Mouse (Mus musculus) midbrain, embryonic 13.5 days (tissue): Measurements from ENCODE around the gene Musk. TPM values are rescaled to one million over a fixed set of nuclear protein-coding genes. Genes with fewer than 3 reads are reported as not detected.

Experiments
- ATAC-seq: fragments of 200-750 bp; cut with Nextera tagmentation; 2 replicates; pipeline ENCODE4 v1.8.0; 2017; ENCODE audit warnings: mild to moderate bottlenecking, moderate TSS enrichment, moderate library complexity
- H3K27ac ChIP-seq: fragments of 300-500 bp; sonication (generic); 2 replicates; pipeline ENCODE4 v1.5.1; 2015; ENCODE audit warnings: inconsistent platforms, mild to moderate bottlenecking, moderate library complexity
- H3K27me3 ChIP-seq: fragments of 300-500 bp; sonication (generic); 2 replicates; pipeline ENCODE4 v1.6.1; 2015; ENCODE audit warnings: mild to moderate bottlenecking, inconsistent platforms
- H3K36me3 ChIP-seq: fragments of 300-500 bp; sonication (generic); 2 replicates; pipeline ENCODE4 v1.6.1; 2015; ENCODE audit warnings: mild to moderate bottlenecking, inconsistent platforms
- H3K4me1 ChIP-seq: fragments of 300-500 bp; sonication (generic); replicated peaks from 2 replicates; pipeline ENCODE4 v1.6.1; 2015; ENCODE audit warnings: inconsistent platforms
- H3K4me2 ChIP-seq: fragments of 300-500 bp; sonication (generic); replicated peaks from 2 replicates; pipeline ENCODE4 v1.6.1; 2015; ENCODE audit warnings: moderate library complexity, mild to moderate bottlenecking, inconsistent platforms
- H3K4me3 ChIP-seq: fragments of 300-500 bp; sonication (generic); replicated peaks from 2 replicates; pipeline ENCODE4 v1.5.1; 2015; ENCODE audit warnings: mild to moderate bottlenecking, inconsistent platforms
- H3K9ac ChIP-seq: fragments of 300-500 bp; sonication (generic); replicated peaks from 2 replicates; pipeline ENCODE4 v1.6.1; 2015; ENCODE audit warnings: mild to moderate bottlenecking, inconsistent platforms
- H3K9me3 ChIP-seq: fragments of 300-500 bp; sonication (generic); 2 replicates; pipeline ENCODE4 v1.6.1; 2016; ENCODE audit warnings: mild to moderate bottlenecking, inconsistent platforms
- WGBS: fragments of 180-500 bp; shearing (Covaris S2); methylation state at CpG from one replicate; pipeline ENCODE4 v1.1.7; 2015; 5-methylcytosine and 5-hydroxymethylcytosine counted together
- polyA plus RNA-seq: library from polyadenylated mRNA; unstranded; fragments of >200 nt; fragmentation: Nextera tagmentation; extraction: Ambion mirVana; gene quantifications from 2 replicates; pipeline ENCODE4 v1.2.1, GENCODE M21; 2015

The Musk gene
- polyA plus RNA-seq, 1 experiment from 2014 or later = not detected

GRCm38 (mm10) chr4:58326746-58327145 lies 41.0 kb downstream of the Musk start:
- Histone ChIP-seq H3K27me3 (no peaks in the 10 kb centered on the region), H3K9ac (no peak overlapping the region), H3K36me3 (no peaks in the 10 kb centered on the region), H3K27ac (no peak overlapping the region), H3K4me3 (no peak overlapping the region), H3K9me3 (no peaks in the 10 kb centered on the region), H3K4me2 (no peak overlapping the region), H3K4me1 (no peaks in the 10 kb centered on the region)
- ATAC-seq = peak; percentile 27; the same call in 1 of the 2 replicates
- WGBS = 22% methylated on average over 3 of the region's 3 CpGs

GRCm38 (mm10) chr4:58328231-58328630 lies 42.5 kb downstream of the Musk start:
- Histone ChIP-seq H3K36me3 (no peaks in the 10 kb centered on the region), H3K4me1 (0 out of 2 replicates have a peak, but pooled peaks cover 5% of the 10 kb centered on the region), H3K4me3 (no peak overlapping the region), H3K9me3 (no peaks in the 10 kb centered on the region), H3K9ac (no peak overlapping the region), H3K27me3 (no peaks in the 10 kb centered on the region), H3K4me2 (no peak overlapping the region), H3K27ac (no peak overlapping the region)
- WGBS = 93% methylated on average over 4 of the region's 4 CpGs
- no peak for ATAC-seq

- Histone ChIP-seq H3K27me3 (no peaks in the 10 kb centered on the region), H3K36me3 (no peaks in the 10 kb centered on the region), H3K27ac (no peak overlapping the region), H3K9me3 (no peaks in the 10 kb centered on the region), H3K4me3 (no peak overlapping the region), H3K9ac (no peak overlapping the region), H3K4me1 (0 out of 2 replicates have a peak, but pooled peaks cover 5% of the 10 kb centered on the region), H3K4me2 (no peak overlapping the region)
- 93% methylated on average over 4 of the region's 4 CpGs for WGBS
- ATAC-seq = no peak
These were observed 44.3 kb downstream of the Musk start for GRCm38 (mm10) chr4:58330016-58330415.

- Histone ChIP-seq H3K9ac (no peak overlapping the region), H3K27ac (no peak overlapping the region), H3K4me2 (no peak overlapping the region), H3K36me3 (no peaks in the 10 kb centered on the region), H3K9me3 (no peaks in the 10 kb centered on the region), H3K4me1 (0 out of 2 replicates have a peak, but pooled peaks cover 5% of the 10 kb centered on the region), H3K27me3 (no peaks in the 10 kb centered on the region), H3K4me3 (no peak overlapping the region)
- 95% methylated on average over 10 of the region's 10 CpGs for WGBS
- ATAC-seq = no peak
These were observed 45.3 kb downstream of the Musk start for GRCm38 (mm10) chr4:58330864-58331638.

GRCm38 (mm10) chr4:58332394-58332793 lies 46.6 kb downstream of the Musk start:
- Histone ChIP-seq H3K27ac (no peak overlapping the region), H3K4me2 (no peak overlapping the region), H3K27me3 (no peaks in the 10 kb centered on the region), H3K4me1 (0 out of 2 replicates have a peak, but pooled peaks cover 5% of the 10 kb centered on the region), H3K36me3 (no peaks in the 10 kb centered on the region), H3K4me3 (no peak overlapping the region), H3K9ac (no peak overlapping the region), H3K9me3 (no peaks in the 10 kb centered on the region)
- WGBS = 24% methylated on average over 3 of the region's 3 CpGs
- ATAC-seq = no peak

GRCm38 (mm10) chr4:58336227-58336626 lies 50.5 kb downstream of the Musk start:
- Histone ChIP-seq H3K27ac (no peak overlapping the region), H3K27me3 (no peaks in the 10 kb centered on the region), H3K4me3 (no peak overlapping the region), H3K36me3 (no peaks in the 10 kb centered on the region), H3K4me1 (0 out of 2 replicates have a peak, but pooled peaks cover 5% of the 10 kb centered on the region), H3K9ac (no peak overlapping the region), H3K9me3 (no peaks in the 10 kb centered on the region), H3K4me2 (no peak overlapping the region)
- ATAC-seq = no peak
- WGBS = 78% methylated on average over 2 of the region's 2 CpGs

- Histone ChIP-seq H3K4me3 (no peak overlapping the region), H3K27ac (no peak overlapping the region), H3K36me3 (no peaks in the 10 kb centered on the region), H3K9ac (no peak overlapping the region), H3K4me1 (no peaks in the 10 kb centered on the region), H3K4me2 (no peak overlapping the region), H3K27me3 (no peaks in the 10 kb centered on the region), H3K9me3 (no peaks in the 10 kb centered on the region)
- WGBS = 30% methylated on average over 3 of the region's 3 CpGs
- ATAC-seq = no peak
These were observed 53.5 kb downstream of the Musk start for GRCm38 (mm10) chr4:58339226-58339625.

GRCm38 (mm10) chr4:58350206-58350605 lies 64.4 kb downstream of the Musk start:
- Histone ChIP-seq H3K36me3 (no peaks in the 10 kb centered on the region), H3K4me1 (no peaks in the 10 kb centered on the region), H3K4me2 (no peak overlapping the region), H3K9me3 (no peaks in the 10 kb centered on the region), H3K27me3 (no peaks in the 10 kb centered on the region), H3K4me3 (no peak overlapping the region), H3K9ac (no peak overlapping the region), H3K27ac (no peak overlapping the region)
- WGBS = 92% methylated on average over 7 of the region's 7 CpGs
- no peak for ATAC-seq

GRCm38 (mm10) chr4:58351165-58351564 lies 65.4 kb downstream of the Musk start:
- Histone ChIP-seq H3K9ac (no peak overlapping the region), H3K4me1 (no peaks in the 10 kb centered on the region), H3K27ac (no peak overlapping the region), H3K4me3 (no peak overlapping the region), H3K27me3 (no peaks in the 10 kb centered on the region), H3K4me2 (no peak overlapping the region), H3K9me3 (no peaks in the 10 kb centered on the region), H3K36me3 (no peaks in the 10 kb centered on the region)
- WGBS = 57% methylated on average over 10 of the region's 10 CpGs
- no peak for ATAC-seq

GRCm38 (mm10) chr4:58351590-58351989 lies 65.8 kb downstream of the Musk start:
- Histone ChIP-seq H3K4me1 (no peaks in the 10 kb centered on the region), H3K4me2 (no peak overlapping the region), H3K36me3 (no peaks in the 10 kb centered on the region), H3K4me3 (no peak overlapping the region), H3K27ac (no peak overlapping the region), H3K9me3 (no peaks in the 10 kb centered on the region), H3K27me3 (no peaks in the 10 kb centered on the region), H3K9ac (no peak overlapping the region)
- ATAC-seq = no peak
- 83% methylated on average over 5 of the region's 5 CpGs for WGBS

- Histone ChIP-seq H3K9ac (no peak overlapping the region), H3K36me3 (no peaks in the 10 kb centered on the region), H3K4me2 (no peak overlapping the region), H3K4me1 (no peaks in the 10 kb centered on the region), H3K4me3 (no peak overlapping the region), H3K27ac (no peak overlapping the region), H3K27me3 (no peaks in the 10 kb centered on the region), H3K9me3 (no peaks in the 10 kb centered on the region)
- 91% methylated on average over 4 of the region's 4 CpGs for WGBS
- no peak for ATAC-seq
These were observed 73.2 kb downstream of the Musk start for GRCm38 (mm10) chr4:58358996-58359395.

GRCm38 (mm10) chr4:58365321-58365720 lies 79.6 kb downstream of the Musk start:
- Histone ChIP-seq H3K36me3 (no peaks in the 10 kb centered on the region), H3K27me3 (no peaks in the 10 kb centered on the region), H3K9me3 (no peaks in the 10 kb centered on the region), H3K4me3 (no peak overlapping the region), H3K4me1 (no peaks in the 10 kb centered on the region), H3K9ac (no peak overlapping the region), H3K27ac (no peak overlapping the region), H3K4me2 (no peak overlapping the region)
- 87% methylated on average over 6 of the region's 6 CpGs for WGBS
- ATAC-seq = no peak

- 93% methylated on average over 1 of the region's 1 CpGs for WGBS
- Histone ChIP-seq H3K4me2 (no peak overlapping the region), H3K4me1 (no peaks in the 10 kb centered on the region), H3K27ac (no peak overlapping the region), H3K36me3 (no peaks in the 10 kb centered on the region), H3K9ac (no peak overlapping the region), H3K9me3 (no peaks in the 10 kb centered on the region), H3K27me3 (no peaks in the 10 kb centered on the region), H3K4me3 (no peak overlapping the region)
- no peak for ATAC-seq
These were observed 85.3 kb downstream of the Musk start for GRCm38 (mm10) chr4:58371106-58371505.
